Mouse (Mus musculus): ENCODE data around the gene Gm20696. TPM values are rescaled to one million over a fixed set of nuclear protein-coding genes. Genes with fewer than 3 reads are reported as not detected.
A peak's percentile ranks its signal among the peaks of the same experiment; 100 is the strongest.

Gm20696 gene
- total RNA-seq, 2 experiments from 2014 or later: 0.73 to 0.90 TPM

- DNase-seq: no peak
These were observed 316.4 kb downstream of the Gm20696 start for GRCm38 (mm10) chr6:99350156-99350555.

GRCm38 (mm10) chr6:99347836-99348235 is 318.8 kb downstream of the Gm20696 start:
- no peak for DNase-seq
- intact Hi-C loops (cut with DNase I; ENCODE audit: low total_unique reads): no loop called here

More at GRCm38 (mm10) chr6:99350156-99350555, 316.4 kb downstream of the Gm20696 start:
- intact Hi-C loops (cut with DNase I; ENCODE audit: low total_unique reads): no loop called here

- DNase-seq: no peak
- intact Hi-C loops (cut with DNase I; ENCODE audit: low total_unique reads): no loop called here
These were observed 321.6 kb downstream of the Gm20696 start for GRCm38 (mm10) chr6:99344966-99345365.

GRCm38 (mm10) chr6:99344357-99344756 is 322.2 kb downstream of the Gm20696 start:
- intact Hi-C loops (cut with DNase I; ENCODE audit: low total_unique reads): no loop called here
- no peak for DNase-seq

GRCm38 (mm10) chr6:99343815-99344214 is 322.8 kb downstream of the Gm20696 start:
- DNase-seq: no peak
- intact Hi-C loops (cut with DNase I; ENCODE audit: low total_unique reads): no loop called here

GRCm38 (mm10) chr6:99342416-99342815 is 324.2 kb downstream of the Gm20696 start:
- intact Hi-C loops (cut with DNase I; ENCODE audit: low total_unique reads): no loop called here
- no peak for DNase-seq

- intact Hi-C loops (cut with DNase I; ENCODE audit: low total_unique reads): no loop called here
- no peak for DNase-seq
These were observed 325.7 kb downstream of the Gm20696 start for GRCm38 (mm10) chr6:99340902-99341301.

GRCm38 (mm10) chr6:99339986-99340721 is 326.4 kb downstream of the Gm20696 start:
- intact Hi-C loops (cut with DNase I; ENCODE audit: low total_unique reads): no loop called here
- no peak for DNase-seq

GRCm38 (mm10) chr6:99339343-99339620 is 327.3 kb downstream of the Gm20696 start:
- intact Hi-C loops (cut with DNase I; ENCODE audit: low total_unique reads): no loop called here
- DNase-seq: no peak

- intact Hi-C loops (cut with DNase I; ENCODE audit: low total_unique reads): no loop called here
- no peak for DNase-seq
These were observed 327.8 kb downstream of the Gm20696 start for GRCm38 (mm10) chr6:99338593-99339342.

GRCm38 (mm10) chr6:99338174-99338573 is 328.4 kb downstream of the Gm20696 start:
- intact Hi-C loops (cut with DNase I; ENCODE audit: low total_unique reads): no loop called here
- DNase-seq: no peak

GRCm38 (mm10) chr6:99337575-99337974 is 329.0 kb downstream of the Gm20696 start:
- no peak for DNase-seq
- intact Hi-C loops (cut with DNase I; ENCODE audit: low total_unique reads): no loop called here

- no peak for DNase-seq
- intact Hi-C loops (cut with DNase I; ENCODE audit: low total_unique reads): no loop called here
These were observed 330.4 kb downstream of the Gm20696 start for GRCm38 (mm10) chr6:99336191-99336590.

GRCm38 (mm10) chr6:99335174-99335830 is 331.3 kb downstream of the Gm20696 start:
- DNase-seq: no peak
- intact Hi-C loops (cut with DNase I; ENCODE audit: low total_unique reads): no loop called here

GRCm38 (mm10) chr6:99334255-99334654 is 332.3 kb downstream of the Gm20696 start:
- DNase-seq: no peak
- intact Hi-C loops (cut with DNase I; ENCODE audit: low total_unique reads): no loop called here

GRCm38 (mm10) chr6:99333127-99333526 is 333.5 kb downstream of the Gm20696 start:
- intact Hi-C loops (cut with DNase I; ENCODE audit: low total_unique reads): no loop called here
- DNase-seq: no peak

GRCm38 (mm10) chr6:99330169-99330568 is 336.4 kb downstream of the Gm20696 start:
- intact Hi-C loops (cut with DNase I; ENCODE audit: low total_unique reads): no loop called here
- no peak for DNase-seq

GRCm38 (mm10) chr6:99328634-99329033 is 338.0 kb downstream of the Gm20696 start:
- intact Hi-C loops (cut with DNase I; ENCODE audit: low total_unique reads): no loop called here
- no peak for DNase-seq

GRCm38 (mm10) chr6:99328146-99328545 is 338.5 kb downstream of the Gm20696 start:
- intact Hi-C loops (cut with DNase I; ENCODE audit: low total_unique reads): no loop called here
- DNase-seq: no peak

GRCm38 (mm10) chr6:99327721-99328120 is 338.9 kb downstream of the Gm20696 start:
- intact Hi-C loops (cut with DNase I; ENCODE audit: low total_unique reads): no loop called here
- peak; percentile 65 for DNase-seq

- DNase-seq: no peak
- intact Hi-C loops (cut with DNase I; ENCODE audit: low total_unique reads): no loop called here
These were observed 340.7 kb downstream of the Gm20696 start for GRCm38 (mm10) chr6:99325881-99326280.
